Mouse (Mus musculus) G1E (cell line): ENCODE measurements around the gene Sec22c.

Source experiments
- CTCF ChIP-seq: IDR thresholded peaks from 2 replicates; pipeline ENCODE4 v1.5.1; 2012; ENCODE audit warnings: low read depth, low read length, inconsistent platforms, mixed read lengths
- GATA1 ChIP-seq: IDR thresholded peaks from 2 replicates; pipeline ENCODE4 v1.6.1; 2012; ENCODE audit warnings: borderline replicate concordance, low read length, inconsistent platforms, mixed read lengths
- POLR2AphosphoS5 ChIP-seq: IDR thresholded peaks from 2 replicates; pipeline ENCODE4 v1.6.1; 2012; ENCODE audit warnings: low read depth, low read length, inconsistent platforms; ENCODE audit not compliant: insufficient replicate concordance

DNA sequence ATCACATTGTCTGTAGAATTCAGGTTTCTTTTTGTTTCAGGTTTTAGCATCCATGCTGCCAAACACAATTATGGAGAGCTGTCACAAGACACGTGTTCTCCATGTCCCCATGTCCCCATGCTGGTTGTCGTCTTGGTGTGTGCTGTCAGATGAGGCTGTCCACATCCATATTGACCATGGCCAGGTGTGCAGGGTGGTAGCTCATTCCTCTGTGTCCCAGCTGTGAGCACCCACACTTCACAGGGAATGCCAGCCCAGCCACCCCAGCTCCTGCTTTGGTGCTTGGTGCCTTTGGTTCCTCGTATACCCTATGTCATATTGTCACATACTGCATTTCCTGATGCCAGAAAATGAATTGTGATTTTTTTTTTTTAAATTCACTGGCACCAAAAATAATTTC is 49.3 kb upstream of the Sec22c start:
- TF ChIP-seq GATA1 (no peak), CTCF (no peak), POLR2AphosphoS5 (no peak)
